Mouse (Mus musculus) forebrain, embryonic 11.5 days (tissue): ENCODE measurements at regions not wholly inside any gene's neighbourhood (a gene's known extent, or its start where the extent isn't known, plus 50 kb on each side); places are given as distances from the start of the nearest gene placed in this dataset.

Experiments
- ATAC-seq: fragments of 200-750 bp; cut with Nextera tagmentation; replicated peaks from 2 replicates; pipeline ENCODE4 v1.8.0; 2017; ENCODE audit warnings: moderate TSS enrichment; ENCODE audit not compliant: low FRiP score
- DNase-seq: peaks from one replicate; pipeline ENCODE4 v3.0.0-alpha.2; 2017; ENCODE audit warnings: low spot score
- H3K27ac ChIP-seq: fragments of 300-500 bp; sonication (generic); 2 replicates; pipeline ENCODE4 v1.5.1; 2014; ENCODE audit warnings: low read depth, low read length
- H3K27me3 ChIP-seq: fragments of 300-500 bp; sonication (generic); 2 replicates; pipeline ENCODE4 v1.6.1; 2014; ENCODE audit warnings: mild to moderate bottlenecking, low read length, mixed read lengths; ENCODE audit not compliant: control insufficient read depth, insufficient read depth
- H3K36me3 ChIP-seq: fragments of 300-500 bp; sonication (generic); 2 replicates; pipeline ENCODE4 v1.6.1; 2014; ENCODE audit warnings: mild to moderate bottlenecking, low read length, moderate library complexity, mixed read lengths; ENCODE audit not compliant: control insufficient read depth, insufficient read depth
- H3K4me1 ChIP-seq: fragments of 300-500 bp; sonication (generic); replicated peaks from 2 replicates; pipeline ENCODE4 v1.6.1; 2014; ENCODE audit warnings: low read length, mixed read lengths; ENCODE audit not compliant: control insufficient read depth, insufficient read depth
- H3K4me2 ChIP-seq: fragments of 300-500 bp; sonication (generic); 2 replicates; pipeline ENCODE4 v1.6.1; 2014; ENCODE audit warnings: low read depth, mild to moderate bottlenecking, low read length, moderate library complexity, mixed read lengths; ENCODE audit not compliant: severe bottlenecking
- H3K4me3 ChIP-seq: fragments of 300-500 bp; sonication (generic); 2 replicates; pipeline ENCODE4 v1.5.1; 2014; ENCODE audit warnings: low read depth, low read length
- H3K9ac ChIP-seq: fragments of 300-500 bp; sonication (generic); 2 replicates; pipeline ENCODE4 v1.6.1; 2014; ENCODE audit warnings: low read length
- H3K9me3 ChIP-seq: fragments of 300-500 bp; sonication (generic); 2 replicates; pipeline ENCODE4 v1.6.1; 2016; ENCODE audit warnings: low read length, mixed read lengths; ENCODE audit not compliant: control insufficient read depth
- WGBS: fragments of 180-500 bp; shearing (Covaris S2); extraction: QIAGEN DNeasy Blood & Tissue Kit; methylation state at CpG from one replicate; pipeline ENCODE4 v1.1.7; 2014; 5-methylcytosine and 5-hydroxymethylcytosine counted together

DNA sequence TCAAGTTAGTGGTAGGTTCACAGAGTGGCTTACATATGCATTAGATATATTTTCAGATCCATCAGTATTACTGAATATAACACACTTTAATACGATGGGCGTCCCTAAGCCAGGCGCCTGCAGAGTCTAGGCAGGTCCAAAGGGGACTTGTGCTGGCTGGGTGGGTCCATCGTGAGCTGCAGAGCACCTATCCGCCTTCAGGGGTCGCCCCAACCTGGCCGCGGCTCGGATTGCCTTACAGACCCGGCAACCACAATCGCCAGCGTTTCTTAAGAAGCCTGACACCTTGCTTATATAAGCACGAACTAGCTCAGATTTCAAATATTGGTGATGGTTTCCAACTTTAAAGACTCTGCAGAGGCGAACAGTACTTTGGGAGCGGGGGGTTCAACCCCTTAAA lies 227.3 kb downstream of the Gm11011 start:
- H3K27ac ChIP-seq, result no peak overlapping the region
- H3K4me1 ChIP-seq, result no peaks in the 10 kb centered on the region
- 25% methylated on average over 15 of the region's 15 CpGs for WGBS
- DNase-seq (peak; percentile 85), ATAC-seq (0 out of 2 replicates have a peak, but pooled peaks have one; percentile 53)
- H3K4me3 ChIP-seq, result 0 out of 2 replicates have a peak overlapping the region, but pooled peaks have one; percentile 5
- H3K4me2 ChIP-seq, result peak overlapping the region; percentile 36; the same call in 1 of the 2 replicates
- H3K27me3 ChIP-seq, result no peaks in the 10 kb centered on the region
- no peaks in the 10 kb centered on the region for H3K36me3 ChIP-seq
- no peaks in the 10 kb centered on the region for H3K9me3 ChIP-seq
- H3K9ac ChIP-seq, result no peak overlapping the region; the same call in 1 of the 2 replicates

DNA sequence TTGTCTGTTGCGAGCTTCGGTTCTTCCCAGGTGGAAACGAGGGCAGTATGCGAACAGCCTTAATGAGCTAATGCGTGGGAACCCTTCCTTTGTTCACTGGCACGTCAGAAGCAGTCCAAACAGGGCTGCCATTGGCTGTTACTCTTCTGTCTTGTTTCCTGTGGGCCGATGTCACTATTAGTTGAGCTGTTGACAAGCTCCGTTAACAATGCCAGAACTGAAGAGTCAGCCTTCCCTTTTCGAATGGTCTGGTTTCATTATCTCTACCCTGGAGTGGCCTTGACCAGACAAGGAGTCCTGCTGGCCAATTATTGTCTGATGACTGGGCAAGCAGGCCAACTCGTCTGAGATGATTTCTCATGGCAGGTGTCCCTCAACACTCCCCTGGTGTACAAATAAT lies 230.1 kb downstream of the Gm11011 start:
- no peak overlapping the region for H3K4me3 ChIP-seq
- DNase-seq, result no peak
- H3K4me1 ChIP-seq, result no peaks in the 10 kb centered on the region
- 50% methylated on average over 10 of the region's 10 CpGs for WGBS
- no peaks in the 10 kb centered on the region for H3K36me3 ChIP-seq
- no peaks in the 10 kb centered on the region for H3K27me3 ChIP-seq
- H3K9ac ChIP-seq, result no peak overlapping the region
- ATAC-seq, result no peak
- H3K9me3 ChIP-seq, result no peaks in the 10 kb centered on the region
- H3K27ac ChIP-seq, result no peak overlapping the region
- H3K4me2 ChIP-seq, result no peak overlapping the region

- 82% methylated on average over 7 of the region's 7 CpGs for WGBS
- no peak for ATAC-seq
- no peaks in the 10 kb centered on the region for H3K36me3 ChIP-seq
Observed at GRCm38 (mm10) chr2:169351547-169351946, 236.0 kb downstream of the Gm11011 start.

DNA sequence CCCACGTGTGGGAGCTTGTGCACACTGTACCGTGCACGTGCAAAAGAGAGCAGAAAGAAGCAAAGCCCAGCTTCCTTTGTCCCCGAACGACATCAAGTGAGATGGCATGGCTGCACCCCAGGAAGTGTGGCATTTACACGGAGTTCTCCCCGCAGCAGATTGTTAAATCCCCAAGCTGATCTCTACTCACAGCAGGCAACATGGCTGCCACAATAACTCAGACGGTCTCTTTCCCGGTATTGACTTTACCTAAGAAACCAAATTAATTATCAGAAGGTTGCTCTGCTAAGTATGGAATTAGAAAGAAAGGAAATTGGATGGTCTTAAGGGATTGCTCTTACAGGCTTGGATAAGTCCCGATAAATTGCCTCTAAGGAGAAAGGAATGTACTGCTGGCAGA lies 241.4 kb downstream of the Gm11011 start:
- 35% methylated on average over 10 of the region's 10 CpGs for WGBS
- no peak for DNase-seq
- no peak overlapping the region for H3K27ac ChIP-seq

More at GRCm38 (mm10) chr2:169351547-169351946, 236.0 kb downstream of the Gm11011 start:
- Histone ChIP-seq H3K9me3 (no peaks in the 10 kb centered on the region), H3K27me3 (no peaks in the 10 kb centered on the region), H3K9ac (no peak overlapping the region), H3K4me1 (no peaks in the 10 kb centered on the region), H3K4me2 (no peak overlapping the region), H3K4me3 (no peak overlapping the region), H3K27ac (no peak overlapping the region)
- DNase-seq, result no peak

GRCm38 (mm10) chr2:169319521-169319920 lies 268.0 kb downstream of the Gm11011 start:
- 83% methylated on average over 5 of the region's 5 CpGs for WGBS
- ATAC-seq (no peak), DNase-seq (no peak)
- H3K9me3 ChIP-seq, result no peaks in the 10 kb centered on the region
- no peaks in the 10 kb centered on the region for H3K4me1 ChIP-seq
- H3K4me3 ChIP-seq, result no peak overlapping the region
- no peak overlapping the region for H3K27ac ChIP-seq
- H3K36me3 ChIP-seq, result no peaks in the 10 kb centered on the region
- no peaks in the 10 kb centered on the region for H3K27me3 ChIP-seq
- H3K9ac ChIP-seq, result no peak overlapping the region
- no peak overlapping the region for H3K4me2 ChIP-seq

More for the DNA sequence above, 241.4 kb downstream of the Gm11011 start:
- H3K9ac ChIP-seq, result no peak overlapping the region
- H3K4me3 ChIP-seq, result no peak overlapping the region
- no peak for ATAC-seq
- H3K9me3 ChIP-seq, result no peaks in the 10 kb centered on the region
- no peak overlapping the region for H3K4me2 ChIP-seq
- H3K4me1 ChIP-seq, result no peaks in the 10 kb centered on the region
- no peaks in the 10 kb centered on the region for H3K36me3 ChIP-seq
- H3K27me3 ChIP-seq, result no peaks in the 10 kb centered on the region

GRCm38 (mm10) chr2:169314396-169314930 lies 273.1 kb downstream of the Gm11011 start:
- 21% methylated on average over 2 of the region's 2 CpGs for WGBS

DNA sequence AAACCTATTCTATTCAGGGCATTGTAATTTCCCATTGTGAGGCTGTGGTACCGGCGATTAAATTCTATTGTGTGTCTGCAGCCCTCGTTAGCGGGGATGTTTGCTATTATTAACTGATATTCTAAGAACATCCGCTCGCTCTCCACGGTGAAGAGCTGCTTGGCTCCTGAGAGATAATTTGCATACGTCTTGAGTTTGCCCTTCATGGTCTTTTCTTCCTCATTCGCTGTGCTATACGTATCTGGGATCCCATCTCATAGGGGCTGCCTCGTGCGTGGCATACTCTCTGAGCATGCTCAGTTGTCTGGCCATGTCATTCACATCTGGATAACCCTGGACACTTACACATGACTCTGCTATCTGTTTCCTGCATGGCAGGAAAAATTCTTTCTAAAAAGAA lies 275.7 kb downstream of the Gm11011 start:
- no peak overlapping the region for H3K4me3 ChIP-seq
- H3K27ac ChIP-seq, result no peak overlapping the region
- no peak for ATAC-seq
- no peaks in the 10 kb centered on the region for H3K9me3 ChIP-seq
- WGBS, result 26% methylated on average over 12 of the region's 12 CpGs
- no peaks in the 10 kb centered on the region for H3K36me3 ChIP-seq
- H3K27me3 ChIP-seq, result no peaks in the 10 kb centered on the region
- DNase-seq, result no peak
- H3K4me2 ChIP-seq, result peak overlapping the region; percentile 26; the same call in 1 of the 2 replicates
- no peak overlapping the region for H3K9ac ChIP-seq
- peaks cover 3% of the 10 kb centered on the region; the same call in 1 of the 2 replicates for H3K4me1 ChIP-seq

More at GRCm38 (mm10) chr2:169314396-169314930, 273.1 kb downstream of the Gm11011 start:
- no peaks in the 10 kb centered on the region for H3K36me3 ChIP-seq
- no peak overlapping the region for H3K27ac ChIP-seq
- no peak for DNase-seq
- no peak overlapping the region for H3K4me2 ChIP-seq
- H3K9ac ChIP-seq, result no peak overlapping the region
- ATAC-seq, result no peak
- no peaks in the 10 kb centered on the region for H3K9me3 ChIP-seq
- H3K27me3 ChIP-seq, result no peaks in the 10 kb centered on the region
- H3K4me1 ChIP-seq, result peaks cover 3% of the 10 kb centered on the region; the same call in 1 of the 2 replicates
- no peak overlapping the region for H3K4me3 ChIP-seq

DNA sequence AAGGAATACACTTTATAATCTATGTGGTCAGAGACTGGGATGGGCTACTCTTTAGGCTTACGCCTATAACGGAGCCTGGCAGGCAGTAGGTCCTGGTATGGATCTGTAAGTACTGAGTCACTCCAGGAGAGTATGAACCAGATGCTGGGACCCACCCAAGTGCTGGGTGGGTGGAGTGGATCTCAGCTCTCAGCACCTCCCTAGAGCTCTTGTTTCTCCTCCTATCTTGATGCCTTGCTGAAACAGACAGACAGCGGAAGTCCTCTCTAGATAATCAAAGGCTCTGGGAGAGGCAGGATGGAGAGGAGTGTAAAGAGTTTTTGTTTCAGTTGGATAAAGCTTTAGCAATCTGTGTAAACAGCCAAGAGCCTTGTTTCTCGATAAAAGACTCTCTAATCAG lies 276.2 kb downstream of the Gm11011 start:
- no peak overlapping the region for H3K4me3 ChIP-seq
- 53% methylated on average over 4 of the region's 4 CpGs for WGBS
- H3K36me3 ChIP-seq, result no peaks in the 10 kb centered on the region
- no peak overlapping the region for H3K27ac ChIP-seq
- no peak for DNase-seq
- peaks cover 3% of the 10 kb centered on the region; the same call in 1 of the 2 replicates for H3K4me1 ChIP-seq
- no peaks in the 10 kb centered on the region for H3K9me3 ChIP-seq
- H3K27me3 ChIP-seq, result no peaks in the 10 kb centered on the region
- H3K9ac ChIP-seq, result no peak overlapping the region
- ATAC-seq, result no peak
- H3K4me2 ChIP-seq, result no peak overlapping the region; the same call in 1 of the 2 replicates

DNA sequence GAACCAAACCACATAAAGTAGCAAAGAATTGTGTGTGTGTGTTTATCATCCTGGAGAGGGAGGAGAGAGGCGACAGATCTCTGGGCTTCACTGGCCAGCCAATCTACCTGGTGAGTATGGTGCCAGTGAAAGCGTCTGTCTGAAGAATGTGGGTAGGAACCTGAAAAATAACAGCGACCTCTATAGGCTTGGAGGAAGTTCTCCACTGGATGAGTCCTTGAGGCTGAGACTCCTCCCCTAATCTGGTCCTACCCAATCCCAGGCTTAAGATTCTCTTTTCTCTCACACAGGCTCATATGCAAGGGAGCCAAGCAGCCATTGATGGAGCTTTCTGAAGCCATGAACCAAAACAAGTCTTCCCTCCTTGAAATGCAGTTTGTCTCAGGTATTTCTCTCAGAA lies 283.2 kb downstream of the Gm11011 start:
- H3K9ac ChIP-seq, result no peak overlapping the region
- H3K4me1 ChIP-seq, result no peaks in the 10 kb centered on the region
- no peaks in the 10 kb centered on the region for H3K36me3 ChIP-seq
- H3K4me2 ChIP-seq, result no peak overlapping the region
- DNase-seq (no peak), ATAC-seq (no peak)
- 88% methylated on average over 3 of the region's 3 CpGs for WGBS
- no peak overlapping the region for H3K4me3 ChIP-seq
- H3K27ac ChIP-seq, result no peak overlapping the region
- no peaks in the 10 kb centered on the region for H3K27me3 ChIP-seq
- no peaks in the 10 kb centered on the region for H3K9me3 ChIP-seq
